Mouse (Mus musculus) frontal cortex, adult 2 months (tissue): ENCODE measurements around the gene Adamts8. TPM values are rescaled to one million over a fixed set of nuclear protein-coding genes. Genes with fewer than 3 reads are reported as not detected.

Source experiments
- DNase-seq, 2 experiments: peaks; one replicate each; pipeline ENCODE4 v3.0.0; 2022; ENCODE audit warnings: low spot score in 1 of 2; ENCODE audit errors: extremely low spot score in 1 of 2
- polyA plus RNA-seq: library from polyadenylated mRNA; depleted of rRNA; stranded (reverse); fragments of >200 nt; gene quantifications from 2 replicates; pipeline ENCODE4 v1.2.3, GENCODE M21; 2012; rRNA removed

Gene Adamts8
- polyA plus RNA-seq, 1 experiment = 1.7 TPM

DNA sequence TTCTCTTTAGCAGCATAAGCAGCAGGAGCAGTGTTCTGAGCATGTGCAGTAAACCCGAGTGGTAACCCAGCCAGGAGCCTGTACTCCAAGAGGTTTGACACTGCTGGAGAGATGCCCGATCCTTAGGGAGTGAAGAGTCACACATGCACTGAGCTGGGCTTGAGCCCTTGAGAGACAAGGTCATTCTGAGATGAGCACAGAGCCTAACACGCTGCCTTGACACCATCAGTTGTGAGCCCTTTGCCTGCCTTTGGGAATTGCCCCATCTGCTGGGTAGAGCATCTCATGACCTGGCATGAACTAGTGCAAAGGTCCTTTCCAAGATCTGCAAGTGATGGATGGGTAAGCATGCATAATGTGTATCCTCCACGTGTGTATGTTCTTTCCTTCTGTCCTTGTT is 29.6 kb downstream of the Adamts8 start:
- no peak for DNase-seq

GRCm38 (mm10) chr9:30976339-30977023 is 34.1 kb downstream of the Adamts8 start:
- no peak for DNase-seq

DNA sequence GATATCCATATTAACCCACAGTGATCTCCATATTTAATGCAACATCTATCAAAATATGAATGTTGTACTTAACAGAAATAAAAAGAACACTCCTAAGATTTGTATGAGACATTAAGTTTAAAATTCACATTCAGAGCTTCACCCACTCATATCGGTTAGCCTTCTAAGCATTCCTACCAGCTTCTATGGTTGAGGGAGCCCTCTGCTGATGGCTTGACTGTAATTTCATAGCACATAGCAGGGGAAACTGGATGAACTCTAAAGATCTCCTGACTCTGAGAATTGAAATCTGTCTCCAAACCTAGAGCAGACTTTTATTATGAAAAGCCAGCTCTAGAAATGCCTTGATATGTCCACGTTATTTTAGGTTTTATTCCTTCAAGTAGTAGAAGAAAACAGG is 38.1 kb downstream of the Adamts8 start:
- peak in 1 of 2 experiments; percentile 33 for DNase-seq

DNA sequence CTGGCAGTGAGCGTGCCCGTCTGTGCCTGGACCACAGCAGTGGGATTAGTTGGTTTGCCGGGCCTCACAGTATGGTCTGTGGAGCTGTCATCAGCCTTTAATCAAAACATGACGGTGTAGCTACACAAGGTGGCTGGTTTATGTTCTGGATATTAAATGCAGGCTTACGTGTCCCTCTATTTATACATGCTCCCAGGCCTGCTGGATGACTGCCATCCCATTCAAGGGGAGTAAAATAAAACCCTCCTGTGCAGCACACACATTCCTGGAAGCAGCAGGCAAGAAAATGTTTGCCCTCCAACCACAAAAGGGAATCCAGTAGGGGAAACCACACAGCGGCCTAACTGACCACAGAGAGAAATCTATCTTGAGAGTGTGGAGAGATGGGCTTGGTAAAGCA is 43.4 kb downstream of the Adamts8 start:
- DNase-seq = no peak

DNA sequence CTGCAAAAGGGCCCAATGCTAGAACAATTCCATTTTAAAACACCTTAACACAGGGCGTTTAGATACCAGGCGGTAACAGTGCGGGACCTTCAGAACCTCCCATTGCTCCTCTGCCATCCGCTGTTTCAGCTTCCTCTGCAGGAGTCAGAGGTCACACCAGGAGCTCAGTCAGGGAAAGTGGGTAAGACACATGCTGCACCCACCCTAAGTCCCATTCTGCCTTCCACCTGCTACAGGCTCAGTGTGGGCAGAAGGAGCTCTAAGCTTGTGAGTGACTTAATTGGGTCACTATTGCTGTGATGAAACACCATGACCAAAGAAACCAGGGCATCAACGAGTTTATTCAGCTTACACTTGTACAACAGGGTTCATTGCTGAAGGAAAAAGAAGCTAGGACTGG is 50.7 kb downstream of the Adamts8 start:
- no peak for DNase-seq

DNA sequence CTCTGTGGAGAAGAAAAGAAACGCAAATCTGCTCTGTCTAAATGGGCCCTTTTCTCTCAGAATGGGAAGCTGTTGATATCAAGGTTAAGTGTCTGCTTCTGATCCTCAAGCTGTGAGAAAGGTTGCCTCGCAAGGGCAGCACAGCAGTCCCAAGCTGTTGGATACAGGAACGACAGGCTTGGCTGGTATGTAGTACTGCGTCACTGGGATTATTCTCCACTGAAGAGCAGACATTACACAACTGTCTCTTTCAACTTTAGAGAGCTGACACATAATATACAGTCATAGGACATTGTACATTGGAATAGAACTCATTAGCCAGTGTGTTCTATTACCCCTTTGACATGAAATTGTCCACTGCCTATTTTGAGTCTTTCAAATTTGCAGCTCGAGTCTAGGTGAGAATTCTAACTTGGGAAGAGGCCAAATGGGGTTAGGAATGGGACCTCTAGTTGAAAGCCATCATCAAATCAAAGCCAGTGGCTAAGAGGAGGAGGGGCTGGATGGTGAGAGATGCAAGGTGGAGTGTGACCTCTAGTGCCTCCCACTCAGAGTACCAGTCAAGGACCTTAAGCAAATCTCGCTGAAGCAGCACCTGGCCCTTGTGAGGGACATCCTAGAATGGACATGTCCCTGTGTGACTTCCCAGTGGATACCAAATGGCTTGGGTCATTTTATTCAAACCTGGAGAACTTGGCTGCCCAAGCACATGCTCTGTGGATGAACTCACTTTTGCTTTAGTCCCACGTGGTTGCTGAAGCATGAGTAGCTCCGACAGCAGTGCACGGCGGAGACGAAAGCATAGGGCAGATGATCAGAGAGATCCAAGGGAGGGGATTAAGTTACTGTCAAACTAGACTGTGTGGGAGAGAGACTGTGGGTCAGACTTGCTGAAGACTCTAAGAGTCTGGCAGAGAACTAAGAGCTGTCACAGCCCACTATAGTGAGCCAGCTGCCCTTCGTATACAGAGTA is 54.5 kb downstream of the Adamts8 start:
- no peak for DNase-seq

GRCm38 (mm10) chr9:31000641-31001040 is 58.3 kb downstream of the Adamts8 start:
- DNase-seq = no peak

DNA sequence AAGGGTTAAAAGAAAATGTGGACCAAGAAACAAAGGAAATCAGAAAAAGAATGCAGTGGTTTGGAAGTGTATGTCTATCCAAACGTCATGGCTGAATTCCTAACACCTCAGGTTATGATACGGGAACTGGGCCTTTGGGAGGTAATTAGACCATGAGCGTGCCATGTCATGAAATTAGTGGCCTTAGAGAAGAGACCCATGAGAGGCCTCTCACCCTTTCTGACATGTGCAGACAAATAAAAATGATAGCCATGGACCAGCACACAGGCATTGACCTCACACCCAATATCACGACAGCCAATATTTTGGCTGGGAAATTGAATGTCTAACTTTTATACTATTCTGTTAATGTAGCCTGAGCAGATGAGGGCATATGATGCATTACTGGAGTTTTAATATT is 60.2 kb downstream of the Adamts8 start:
- no peak for DNase-seq

GRCm38 (mm10) chr9:31009334-31009733 is 67.0 kb downstream of the Adamts8 start:
- DNase-seq = no peak

DNA sequence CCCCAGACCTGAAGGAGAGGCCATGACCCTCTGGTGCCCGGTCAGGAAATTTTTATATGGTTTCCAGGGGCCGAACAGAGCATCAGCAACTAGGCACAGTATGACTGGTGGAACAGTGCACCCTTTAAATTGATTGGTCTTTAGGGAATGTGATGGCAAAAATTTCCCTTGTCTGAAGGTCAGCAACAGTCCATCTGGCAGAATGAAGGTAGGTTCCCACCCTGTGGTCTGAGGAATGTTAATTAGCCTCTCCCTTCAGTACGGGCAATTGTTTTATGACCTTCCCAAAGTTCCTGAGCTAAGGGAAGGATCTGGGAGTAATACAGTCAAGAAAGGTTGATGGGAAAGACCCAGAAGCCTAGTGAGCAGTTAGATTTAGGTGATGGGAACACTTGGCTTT is 67.7 kb downstream of the Adamts8 start:
- no peak for DNase-seq

GRCm38 (mm10) chr9:31010749-31011148 is 68.4 kb downstream of the Adamts8 start:
- DNase-seq = peak in 1 of 2 experiments; percentile 30

- no peak for DNase-seq
These were observed 69.2 kb downstream of the Adamts8 start for GRCm38 (mm10) chr9:31011533-31011932.

- no peak for DNase-seq
These were observed 70.3 kb downstream of the Adamts8 start for GRCm38 (mm10) chr9:31012674-31013073.

DNA sequence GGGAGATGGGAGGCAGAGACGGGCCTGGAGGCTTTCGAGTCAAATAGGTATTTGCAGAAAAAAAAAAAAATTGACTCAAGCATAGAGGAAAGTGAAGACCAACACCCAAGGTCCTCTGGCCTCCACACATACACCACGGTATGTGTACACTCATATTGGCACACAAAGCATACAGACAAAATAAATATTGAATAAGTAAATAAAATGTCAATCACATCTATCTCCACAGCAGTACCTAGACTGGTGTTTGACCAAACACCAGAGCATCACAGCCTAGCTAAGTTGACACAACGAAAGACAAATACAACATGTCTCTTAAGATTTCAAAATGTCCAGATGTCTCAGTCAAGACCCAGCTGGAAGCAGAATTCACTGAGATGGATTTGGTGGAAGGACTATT is 71.1 kb downstream of the Adamts8 start:
- no peak for DNase-seq

Other genes with a start within 250 kb of the Adamts8 start
- gene Adamts15, start 20.1 kb upstream of the Adamts8 start, polyA plus RNA-seq = 5.4 and 5.5 TPM in 2 replicates
- gene Zbtb44, start 88.1 kb downstream of the Adamts8 start, polyA plus RNA-seq = 8.4 and 9.5 TPM in 2 replicates
- 0.56 and 0.76 TPM in 2 replicates for gene St14, start 189.3 kb downstream of the Adamts8 start, polyA plus RNA-seq